Mouse (Mus musculus) megakaryocyte-erythroid progenitor cell, adult 5-6 weeks (primary cell): ENCODE results near the gene Syn3. TPM values are rescaled to one million over a fixed set of nuclear protein-coding genes. Genes with fewer than 3 reads are reported as not detected.
"Not testable (repeated sequence)": the region's sequence is repeated elsewhere in the genome, so short reads cannot be mapped to it uniquely, and the experiment has no call there.

Experiments
- ATAC-seq: replicated peaks from 2 replicates; pipeline ENCODE4 v1.8.0; 2016; ENCODE audit warnings: mild to moderate bottlenecking, inconsistent platforms; ENCODE audit not compliant: severe bottlenecking, poor library complexity, low FRiP score, low TSS enrichment
- total RNA-seq, 2 experiments: library from RNA; stranded (forward) in 1 of 2; stranded (reverse) in 1 of 2; fragments of 200-1000, 215-1000 nt in 1 of 2; fragments of >200 nt in 1 of 2; fragmentation: Nextera tagmentation in 1 of 2; gene quantifications; 2 replicates each; pipeline ENCODE4 v1.2.3; 2014 to 2017

Syn3 gene
- total RNA-seq, 2 experiments from 2014 or later: 0.14 to 0.59 TPM

- no peak for ATAC-seq
These were observed 441.4 kb downstream of the Syn3 start for GRCm38 (mm10) chr10:86057286-86057685.

GRCm38 (mm10) chr10:86056297-86056903 lies 442.3 kb downstream of the Syn3 start:
- ATAC-seq: no peak

DNA sequence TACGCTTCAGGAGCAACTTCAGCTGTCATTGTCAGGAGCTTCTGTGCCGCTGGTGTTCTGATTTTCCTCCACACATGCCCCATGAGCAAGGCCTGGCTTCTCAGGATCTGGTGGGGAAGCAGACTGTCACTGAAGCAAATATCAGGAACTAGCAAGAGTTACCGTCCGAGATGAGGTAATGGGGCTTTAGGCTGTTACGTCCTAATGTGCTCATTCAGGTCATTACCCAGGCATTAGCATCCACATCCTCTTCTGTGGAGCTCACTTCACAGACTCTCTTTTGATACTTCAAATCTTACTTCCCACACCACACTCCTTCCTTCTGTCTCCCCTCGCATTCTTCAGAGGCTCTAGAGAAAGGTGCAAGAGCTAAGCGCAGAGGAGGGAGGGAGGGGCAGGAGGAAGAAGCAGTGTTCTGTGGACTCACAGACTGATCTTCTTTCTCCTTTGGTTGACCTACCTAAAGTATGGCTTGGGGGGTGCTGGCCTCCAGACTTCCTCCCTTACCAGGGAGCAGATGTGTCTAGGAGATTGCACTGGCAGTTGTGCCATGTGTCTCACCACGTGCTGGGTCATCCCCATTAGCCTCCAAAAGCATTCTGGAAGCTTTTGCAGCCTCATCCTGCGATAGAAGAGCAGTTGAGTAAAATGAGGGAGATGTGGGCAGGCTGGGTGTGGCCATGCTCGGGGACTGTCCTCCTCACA lies 445.7 kb downstream of the Syn3 start:
- ATAC-seq: peak; percentile 71

- ATAC-seq: no peak
These were observed 448.2 kb downstream of the Syn3 start for GRCm38 (mm10) chr10:86050522-86050921.

DNA sequence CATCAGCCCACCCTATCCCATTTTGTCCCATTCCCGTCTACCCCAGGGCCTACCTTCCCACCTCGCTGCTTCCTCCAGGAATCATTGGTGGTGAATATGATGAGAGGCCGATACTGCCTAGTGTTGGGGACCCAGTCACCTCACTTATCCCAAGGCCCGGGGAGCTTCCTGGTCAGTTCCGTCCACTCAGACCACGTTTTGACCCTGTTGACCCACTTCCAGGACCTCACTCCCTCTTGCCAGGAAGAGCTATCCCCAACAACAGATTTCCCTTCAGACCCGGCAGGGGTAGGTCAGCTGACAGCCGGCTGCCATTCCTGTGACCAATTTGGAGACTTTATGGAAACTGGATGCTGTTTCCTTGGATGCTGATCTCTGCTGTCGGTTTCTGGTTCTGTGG lies 450.9 kb downstream of the Syn3 start:
- ATAC-seq: no peak

GRCm38 (mm10) chr10:86046371-86046770 lies 452.3 kb downstream of the Syn3 start:
- ATAC-seq: no peak

GRCm38 (mm10) chr10:86044066-86044465 lies 454.6 kb downstream of the Syn3 start:
- ATAC-seq: no peak

- ATAC-seq: no peak
These were observed 455.0 kb downstream of the Syn3 start for GRCm38 (mm10) chr10:86043651-86044050.

- ATAC-seq: no peak
These were observed 464.5 kb downstream of the Syn3 start for GRCm38 (mm10) chr10:86034007-86034728.

- no peak for ATAC-seq
These were observed 466.2 kb downstream of the Syn3 start for GRCm38 (mm10) chr10:86032517-86032916.

- ATAC-seq: no peak
These were observed 468.0 kb downstream of the Syn3 start for GRCm38 (mm10) chr10:86030743-86031142.

DNA sequence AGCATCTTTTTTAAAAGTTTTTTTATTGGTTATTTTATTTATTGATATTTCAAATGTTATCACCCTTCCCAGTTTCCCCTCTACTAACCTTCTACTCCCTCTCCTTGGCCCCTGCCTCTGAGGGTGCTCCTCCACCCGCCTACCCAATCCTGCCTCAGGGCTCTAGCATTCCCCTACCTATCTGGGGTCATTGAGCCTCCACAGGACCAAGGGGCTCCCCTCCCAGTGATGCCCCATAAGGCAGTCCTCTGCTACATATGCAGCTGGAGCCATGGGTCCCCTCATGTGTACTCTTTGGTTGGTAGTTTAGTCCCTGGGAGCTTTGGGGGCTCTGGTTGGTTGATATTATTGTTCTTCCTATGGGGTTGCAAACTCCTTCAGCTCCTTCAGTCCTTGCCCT lies 471.9 kb downstream of the Syn3 start:
- ATAC-seq: not testable (repeated sequence)

DNA sequence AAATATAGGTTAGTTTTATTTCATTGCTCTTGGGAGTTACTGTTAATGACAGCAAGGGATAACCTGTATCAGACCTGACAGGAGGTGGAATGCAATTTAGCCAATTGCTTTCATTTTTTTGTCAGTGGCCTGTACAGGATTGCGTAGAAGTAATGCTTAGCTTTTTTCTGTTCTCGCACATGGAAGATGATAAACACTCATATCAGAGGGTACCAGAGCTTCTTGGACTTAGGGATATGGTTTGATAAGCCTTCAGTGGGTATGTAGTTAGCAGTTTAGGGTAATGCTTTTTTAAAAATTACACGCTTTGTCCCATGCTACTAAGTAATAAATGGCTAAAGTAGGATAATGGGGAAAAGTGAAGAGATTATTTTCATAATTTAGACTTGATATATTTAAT lies 472.3 kb downstream of the Syn3 start:
- peak; percentile 71 for ATAC-seq

DNA sequence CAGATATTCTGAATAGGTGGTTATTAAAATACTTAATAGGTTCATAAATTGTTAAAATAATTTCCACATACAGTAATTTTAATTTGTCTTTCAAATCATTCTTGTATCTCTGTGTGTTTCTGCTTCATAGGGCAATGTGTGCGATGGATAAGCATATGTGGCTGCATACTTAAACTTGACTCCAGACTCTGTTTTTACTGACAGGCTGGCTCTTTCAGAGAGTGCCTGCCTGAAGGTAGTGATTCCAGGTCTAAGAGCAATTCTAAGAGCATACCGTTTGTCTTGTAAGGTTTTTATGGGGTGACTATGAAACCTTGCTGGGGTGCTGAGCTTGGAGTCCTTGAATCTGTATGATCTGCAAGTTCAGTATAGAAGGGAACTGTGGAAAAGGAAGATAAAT lies 472.8 kb downstream of the Syn3 start:
- ATAC-seq: peak; percentile 48

GRCm38 (mm10) chr10:86023149-86023548 lies 475.5 kb downstream of the Syn3 start:
- no peak for ATAC-seq

DNA sequence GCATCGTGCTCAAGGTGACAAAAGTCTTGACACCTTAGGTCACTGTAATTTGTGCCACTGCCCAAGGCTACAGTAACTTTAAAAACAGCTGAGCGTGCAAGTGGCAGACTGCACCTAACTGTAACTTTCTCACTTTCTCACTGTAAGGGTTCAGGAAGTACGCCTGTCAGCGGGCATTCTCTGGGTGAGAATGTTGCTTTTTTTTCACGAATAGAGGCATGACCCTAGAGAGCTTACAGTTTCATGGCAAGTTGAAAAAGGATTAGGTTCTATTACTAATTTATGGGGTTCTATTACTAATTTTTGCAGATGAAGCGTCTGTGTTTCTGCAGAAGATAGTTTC lies 476.3 kb downstream of the Syn3 start:
- peak; percentile 13; the same call in 1 of the 2 replicates for ATAC-seq

GRCm38 (mm10) chr10:86021749-86022473 lies 476.8 kb downstream of the Syn3 start, which contains the start of gene Fbxo7:
Fbxo7 (plus strand) TSS chr10:86021972.
- ATAC-seq: peak; percentile 71

DNA sequence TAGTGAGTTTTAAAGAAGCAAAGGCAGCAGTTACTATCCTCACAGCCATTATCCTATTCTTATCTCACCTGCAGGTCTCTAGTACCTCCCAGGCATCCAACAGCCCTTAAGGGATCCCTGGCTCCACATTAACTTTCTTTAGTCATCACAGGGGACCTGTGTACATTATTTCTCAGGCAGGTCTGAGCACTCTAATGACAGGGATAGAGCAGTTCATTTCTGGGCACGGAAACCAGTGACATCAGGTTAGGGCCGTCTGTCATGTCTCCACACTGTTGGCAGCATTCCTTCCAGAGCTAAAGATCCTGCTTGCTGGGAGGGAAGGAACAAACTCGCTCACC lies 477.3 kb downstream of the Syn3 start:
- ATAC-seq: peak; percentile 21; the same call in 1 of the 2 replicates

DNA sequence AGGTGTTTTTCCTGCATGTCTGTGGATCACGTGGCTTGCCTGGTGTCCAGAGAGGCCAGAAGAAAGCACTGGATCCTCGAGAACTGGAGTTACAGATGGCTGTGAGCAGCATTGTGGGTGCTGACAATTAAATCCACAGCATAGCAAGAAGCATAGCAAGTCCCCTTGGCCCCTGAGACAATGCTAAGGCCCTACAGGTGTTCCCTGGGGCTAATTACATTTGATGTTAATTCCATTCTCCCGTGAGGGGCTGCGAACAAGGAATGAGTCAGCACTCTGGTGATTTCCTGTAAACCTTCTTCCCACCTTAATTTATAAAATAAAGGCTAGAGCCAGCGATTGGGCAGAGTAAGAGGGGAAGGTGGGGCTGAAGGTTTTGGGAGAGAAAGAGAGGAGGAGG lies 479.9 kb downstream of the Syn3 start:
- no peak for ATAC-seq

GRCm38 (mm10) chr10:86017781-86018180 lies 480.9 kb downstream of the Syn3 start:
- no peak for ATAC-seq
